ENCODE assay signal across 9 mouse cellular contexts in genomic region chr8:84363428-84364134, GRCm38 (mm10). TPM values are rescaled to one million over a fixed set of nuclear protein-coding genes. Genes with fewer than 3 reads are reported as not detected.
DNase-seq lines count a peak whose midpoint lies in the region; ATAC-seq and TF ChIP-seq lines count a peak whose summit lies in the region.
"Had no signal": no experiment of that assay in that cellular context is flagged by ENCODE, and none has a peak within 500 bp of the region (broad histone marks: within the 10 kb centered on the region; RNA-seq: fewer than 3 reads in every experiment).

No protein-coding gene starts in this region.

- no peak overlapping the region for H3K4me3 ChIP-seq in kidney, embryonic 16.5 days (ENCODE audit: low read length)
- no peak overlapping the region for H3K4me3 ChIP-seq in cerebellum, adult 2 months (replicated peaks; ENCODE audit: insufficient read depth, low read depth, low read length)
- H3K4me3 ChIP-seq in kidney, embryonic 14.5 days (ENCODE audit: low read length) = no peak overlapping the region
- no peak overlapping the region for H3K4me3 ChIP-seq in liver, embryonic 13.5 days (replicated peaks)
- H3K4me3 ChIP-seq: stomach, embryonic 15.5 days had no signal

- no peak overlapping the region for H3K27ac ChIP-seq in kidney, embryonic 16.5 days (ENCODE audit: low read length)
- H3K27ac ChIP-seq in cerebellum, adult 2 months (ENCODE audit: insufficient read depth, low read length) = no peak overlapping the region
- no peak overlapping the region for H3K27ac ChIP-seq in kidney, embryonic 14.5 days (ENCODE audit: low read depth, low read length)
- no peak overlapping the region for H3K27ac ChIP-seq in liver, embryonic 13.5 days
- H3K27ac ChIP-seq: stomach, embryonic 15.5 days had no signal

- WGBS in kidney, embryonic 16.5 days = 12% methylated on average over 23 of the region's 23 CpGs
- 17% methylated on average over 23 of the region's 23 CpGs for WGBS in cerebellum, adult 2 months
- 14% methylated on average over 23 of the region's 23 CpGs for WGBS in kidney, embryonic 14.5 days
- 14% methylated on average over 23 of the region's 23 CpGs for WGBS in liver, embryonic 13.5 days (ENCODE audit: insufficient replicate concordance)

- no peaks in the 10 kb centered on the region for H3K36me3 ChIP-seq in kidney, embryonic 16.5 days (ENCODE audit: insufficient read depth, low read length)
- no peaks in the 10 kb centered on the region for H3K36me3 ChIP-seq in kidney, embryonic 14.5 days (ENCODE audit: control insufficient read depth, insufficient read depth, low read length)
- no peaks in the 10 kb centered on the region for H3K36me3 ChIP-seq in liver, embryonic 13.5 days
- H3K36me3 ChIP-seq: stomach, embryonic 15.5 days had no signal

- H3K4me1 ChIP-seq in kidney, embryonic 16.5 days (ENCODE audit: insufficient read depth, low read length) = no peaks in the 10 kb centered on the region
- H3K4me1 ChIP-seq in cerebellum, adult 2 months (ENCODE audit: control insufficient read depth, insufficient read depth, low read length) = peaks cover 17% of the 10 kb centered on the region
- no peaks in the 10 kb centered on the region for H3K4me1 ChIP-seq in kidney, embryonic 14.5 days (ENCODE audit: control insufficient read depth, insufficient read depth, low read length)
- no peaks in the 10 kb centered on the region for H3K4me1 ChIP-seq in liver, embryonic 13.5 days (replicated peaks)
- H3K4me1 ChIP-seq: stomach, embryonic 15.5 days had no signal

- no peaks in the 10 kb centered on the region for H3K9me3 ChIP-seq in kidney, embryonic 16.5 days (ENCODE audit: low read length)
- no peaks in the 10 kb centered on the region for H3K9me3 ChIP-seq in kidney, embryonic 14.5 days (ENCODE audit: control insufficient read depth, low read length)
- no peaks in the 10 kb centered on the region for H3K9me3 ChIP-seq in liver, embryonic 13.5 days (replicated peaks)
- H3K9me3 ChIP-seq: stomach, embryonic 15.5 days had no signal

- no peak overlapping the region for H3K4me2 ChIP-seq in kidney, embryonic 16.5 days (replicated peaks; ENCODE audit: low read depth, low read length)
- H3K4me2 ChIP-seq in kidney, embryonic 14.5 days (replicated peaks; ENCODE audit: low read depth, low read length) = no peak overlapping the region
- no peak overlapping the region for H3K4me2 ChIP-seq in liver, embryonic 13.5 days
- H3K4me2 ChIP-seq: stomach, embryonic 15.5 days had no signal

- peak; percentile 97 for TF ChIP-seq CTCF in cerebellum, adult 2 months (IDR thresholded peaks at IDR 0.05; ENCODE audit: borderline replicate concordance, insufficient read depth, low read depth, low read length)

- ATAC-seq in kidney, embryonic 16.5 days (ENCODE audit: low FRiP score, low TSS enrichment) = no peak
- ATAC-seq in kidney, embryonic 14.5 days (ENCODE audit: low FRiP score, low TSS enrichment) = 0 out of 2 replicates have a peak, but pooled peaks have one; percentile 49
- no peak for ATAC-seq in liver, embryonic 13.5 days (ENCODE audit: low read depth)
- peak; percentile 49; the same call in 1 of the 2 replicates for ATAC-seq in neutrophil, adult 5-6 weeks (ENCODE audit: extremely low read depth, insufficient number of reproducible peaks, low FRiP score, poor library complexity, severe bottlenecking)

- H3K27me3 ChIP-seq in kidney, embryonic 16.5 days (ENCODE audit: insufficient read depth, low read length) = 0 out of 2 replicates have a peak, but pooled peaks cover 2% of the 10 kb centered on the region
- no peaks in the 10 kb centered on the region for H3K27me3 ChIP-seq in cerebellum, adult 2 months (ENCODE audit: control insufficient read depth, insufficient read depth, low read length)
- H3K27me3 ChIP-seq in kidney, embryonic 14.5 days (ENCODE audit: control insufficient read depth, insufficient read depth, low read length) = no peaks in the 10 kb centered on the region
- peaks cover 12% of the 10 kb centered on the region; the same call in 1 of the 2 replicates for H3K27me3 ChIP-seq in liver, embryonic 13.5 days

- no peak for TF ChIP-seq POLR2A in cerebellum, adult 2 months (IDR thresholded peaks at IDR 0.05; ENCODE audit: borderline replicate concordance, insufficient read depth, low read length)

- H3K9ac ChIP-seq in kidney, embryonic 16.5 days (replicated peaks; ENCODE audit: low read length) = no peak overlapping the region
- no peak overlapping the region for H3K9ac ChIP-seq in kidney, embryonic 14.5 days (ENCODE audit: low read depth, low read length)
- H3K9ac ChIP-seq in liver, embryonic 13.5 days = no peak overlapping the region
- H3K9ac ChIP-seq: stomach, embryonic 15.5 days had no signal

- DNase-seq in kidney, adult 18-20 months = peak; percentile 73
- DNase-seq in cerebellum, adult 2 months = peak; percentile 87 to 91
- DNase-seq in frontal cortex, postnatal 10 days (ENCODE audit: low spot score in 2 of 2) = peak; percentile 34 to 76
- peak; percentile 12 for DNase-seq in liver, embryonic 13.5 days
- peak; percentile 48 for DNase-seq in thymus, postnatal 0 days (ENCODE audit: low spot score)

RNA-seq across cellular contexts. Expression of gene Cacna1a, which starts 24.7 kb away (rescaled TPM):
- polyA plus RNA-seq in kidney, embryonic 16.5 days (2015; fragmentation: Nextera tagmentation; extraction: Ambion mirVana) = 2.0 and 3.0 TPM in 2 replicates
- polyA plus RNA-seq in cerebellum, adult 2 months (2012; rRNA removed) = 220 and 260 TPM in 2 replicates
- polyA plus RNA-seq in kidney, embryonic 14.5 days (2014; fragmentation: Nextera tagmentation; extraction: Ambion mirVana) = 3.6 and 4.4 TPM in 2 replicates
- 0.51 and 0.74 TPM in 2 replicates for polyA plus RNA-seq in liver, embryonic 13.5 days (2015; fragmentation: Nextera tagmentation; extraction: Ambion mirVana)
- total RNA-seq in neutrophil, adult 5-6 weeks (2017) = 1.6 and 2.0 TPM in 2 replicates
- polyA plus RNA-seq in thymus, postnatal 0 days (2015; fragmentation: Nextera tagmentation; extraction: Ambion mirVana) = 1.6 and 2.3 TPM in 2 replicates

Comparison
In these comparisons a context has a peak if more than half of its experiments do, and no peak if none do; other contexts are left out.
1. ATAC-seq: peak in kidney, embryonic 14.5 days (single experiment) and neutrophil, adult 5-6 weeks (single experiment); none in kidney, embryonic 16.5 days (single experiment) and liver, embryonic 13.5 days (single experiment).
2. DNase-seq: peak in every context shown above with its lines; median percentile 89 in cerebellum, adult 2 months; 73 in kidney, adult 18-20 months; 55 in frontal cortex, postnatal 10 days; 48 in thymus, postnatal 0 days; 12 in liver, embryonic 13.5 days.
3. RNA of gene Cacna1a, which starts 24.7 kb away (polyA plus RNA-seq): 220 to 260 TPM in cerebellum, adult 2 months; 3.6 to 4.4 TPM in kidney, embryonic 14.5 days, 1.6 to 2.3 TPM in thymus, postnatal 0 days, 2.0 to 3.0 TPM in kidney, embryonic 16.5 days and 0.51 to 0.74 TPM in liver, embryonic 13.5 days; every median in the first group is over 10 times any median in the second.